Mouse (Mus musculus) ovary, adult 18-20 months (tissue): ENCODE results near the gene Pacrg.

Experiments used
- DNase-seq: peaks from one replicate; pipeline ENCODE4 v3.0.0; 2022; ENCODE audit warnings: low spot score, mixed read lengths

The Pacrg gene

GRCm38 (mm10) chr17:10451306-10452077 is 388.6 kb downstream of the Pacrg start:
- DNase-seq: no peak

GRCm38 (mm10) chr17:10449800-10450299 is 390.3 kb downstream of the Pacrg start:
- no peak for DNase-seq

- DNase-seq: no peak
These were observed 391.7 kb downstream of the Pacrg start for GRCm38 (mm10) chr17:10448417-10448816.

GRCm38 (mm10) chr17:10441501-10442111 is 398.5 kb downstream of the Pacrg start:
- no peak for DNase-seq

- DNase-seq: no peak
These were observed 399.1 kb downstream of the Pacrg start for GRCm38 (mm10) chr17:10440961-10441360.

GRCm38 (mm10) chr17:10439815-10440214 is 400.3 kb downstream of the Pacrg start:
- no peak for DNase-seq

- DNase-seq: no peak
These were observed 405.2 kb downstream of the Pacrg start for GRCm38 (mm10) chr17:10434867-10435266.

GRCm38 (mm10) chr17:10432525-10433180 is 407.5 kb downstream of the Pacrg start:
- no peak for DNase-seq

- DNase-seq: no peak
These were observed 408.1 kb downstream of the Pacrg start for GRCm38 (mm10) chr17:10431849-10432524.

- DNase-seq: no peak
These were observed 409.3 kb downstream of the Pacrg start for GRCm38 (mm10) chr17:10430831-10431230.

GRCm38 (mm10) chr17:10429406-10429805 is 410.7 kb downstream of the Pacrg start:
- DNase-seq: no peak

- DNase-seq: no peak
These were observed 414.8 kb downstream of the Pacrg start for GRCm38 (mm10) chr17:10425311-10425710.

- DNase-seq: no peak
These were observed 422.4 kb downstream of the Pacrg start for GRCm38 (mm10) chr17:10417558-10418253.

- no peak for DNase-seq
These were observed 423.1 kb downstream of the Pacrg start for GRCm38 (mm10) chr17:10416995-10417394.

- no peak for DNase-seq
These were observed 424.0 kb downstream of the Pacrg start for GRCm38 (mm10) chr17:10416101-10416500.

GRCm38 (mm10) chr17:10414383-10414782 is 425.7 kb downstream of the Pacrg start:
- DNase-seq: no peak

GRCm38 (mm10) chr17:10413870-10414269 is 426.2 kb downstream of the Pacrg start:
- no peak for DNase-seq

- no peak for DNase-seq
These were observed 429.3 kb downstream of the Pacrg start for GRCm38 (mm10) chr17:10410597-10411476.

- DNase-seq: peak; percentile 35
These were observed 431.4 kb downstream of the Pacrg start for GRCm38 (mm10) chr17:10408681-10409081.

- peak; percentile 31 for DNase-seq
These were observed 432.9 kb downstream of the Pacrg start for GRCm38 (mm10) chr17:10407031-10407722.
